Mouse (Mus musculus) cerebellum, adult 11 months (tissue): ENCODE measurements around the gene Ccl12.

Experiments
- DNase-seq: peaks from one replicate; pipeline ENCODE4 v3.0.0; 2022

Gene Ccl12

DNA sequence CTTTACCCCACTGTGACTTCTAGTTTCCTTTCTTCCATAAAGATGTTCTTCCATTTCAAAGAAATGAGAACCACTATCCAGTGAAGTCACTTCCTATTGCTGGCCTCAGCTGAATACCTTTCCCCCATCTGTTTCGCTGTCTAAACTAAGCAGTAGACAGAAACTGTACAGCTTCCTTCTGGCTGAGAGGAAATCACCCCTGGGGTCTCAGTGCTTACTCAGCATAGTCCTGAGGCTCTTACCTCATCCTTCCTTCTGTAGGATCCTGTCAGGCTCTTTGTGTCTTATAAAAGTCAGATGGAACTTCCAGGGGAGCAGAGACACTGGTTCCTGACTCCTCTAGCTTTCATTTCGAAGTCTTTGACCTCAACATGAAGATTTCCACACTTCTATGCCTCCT lies at the start of gene Ccl12:
Gene Ccl12 (plus strand): TSS at position 317 of the 400 bp plus-strand sequence.
- no peak for DNase-seq

DNA sequence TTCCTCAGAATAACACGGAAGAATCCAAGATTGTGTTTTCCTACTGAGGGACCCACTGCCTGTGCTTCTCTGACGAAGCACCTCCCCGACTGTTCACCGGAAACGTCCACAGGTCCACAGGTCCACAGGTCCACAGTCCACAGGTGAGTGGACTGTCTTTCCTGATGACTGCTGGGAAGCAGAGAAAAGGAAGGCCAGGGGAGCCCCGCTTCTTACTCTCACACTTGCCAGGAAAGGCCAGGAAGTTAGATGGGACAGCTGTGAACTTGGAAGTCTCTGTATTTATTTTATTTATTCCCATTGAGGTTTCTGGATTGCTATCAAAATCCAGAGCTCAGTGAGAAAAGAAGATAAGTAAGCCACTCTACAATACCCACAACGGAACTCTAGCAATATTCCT lies 47.8 kb upstream of the Ccl12 start:
- no peak for DNase-seq

GRCm38 (mm10) chr11:82057646-82058045 lies 44.0 kb upstream of the Ccl12 start, which contains the start of gene Ccl11:
Gene Ccl11, plus strand, starts transcription at chr11:82057823.
- no peak for DNase-seq

GRCm38 (mm10) chr11:82062226-82062625 lies 39.4 kb upstream of the Ccl12 start:
- no peak for DNase-seq

GRCm38 (mm10) chr11:82063454-82063853 lies 38.2 kb upstream of the Ccl12 start:
- no peak for DNase-seq

GRCm38 (mm10) chr11:82066953-82067571 lies 34.6 kb upstream of the Ccl12 start:
- DNase-seq: no peak

DNA sequence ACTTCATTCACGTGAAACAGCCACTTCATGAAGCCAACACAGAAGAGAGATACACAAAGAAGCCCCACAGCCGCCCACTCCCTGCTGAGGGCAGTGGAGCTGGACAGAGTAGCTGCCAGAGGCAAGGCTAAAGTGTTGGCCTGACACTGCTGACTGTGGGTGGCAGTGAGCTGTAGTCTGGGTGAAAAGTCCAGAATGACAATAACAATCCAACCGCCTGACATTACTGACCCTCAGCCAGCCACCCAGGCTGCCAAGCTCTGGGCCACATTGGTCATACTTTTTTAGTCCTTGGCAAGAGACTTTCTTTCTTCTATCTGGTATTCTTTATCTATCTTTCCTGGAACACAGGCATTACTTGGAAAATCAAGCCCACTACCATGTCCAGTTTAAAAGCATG lies 30.6 kb upstream of the Ccl12 start:
- DNase-seq: no peak

GRCm38 (mm10) chr11:82072374-82072773 lies 29.3 kb upstream of the Ccl12 start:
- no peak for DNase-seq

GRCm38 (mm10) chr11:82072984-82073383 lies 28.7 kb upstream of the Ccl12 start:
- no peak for DNase-seq

- no peak for DNase-seq
Measured at GRCm38 (mm10) chr11:82073686-82074085, 28.0 kb upstream of the Ccl12 start.

DNA sequence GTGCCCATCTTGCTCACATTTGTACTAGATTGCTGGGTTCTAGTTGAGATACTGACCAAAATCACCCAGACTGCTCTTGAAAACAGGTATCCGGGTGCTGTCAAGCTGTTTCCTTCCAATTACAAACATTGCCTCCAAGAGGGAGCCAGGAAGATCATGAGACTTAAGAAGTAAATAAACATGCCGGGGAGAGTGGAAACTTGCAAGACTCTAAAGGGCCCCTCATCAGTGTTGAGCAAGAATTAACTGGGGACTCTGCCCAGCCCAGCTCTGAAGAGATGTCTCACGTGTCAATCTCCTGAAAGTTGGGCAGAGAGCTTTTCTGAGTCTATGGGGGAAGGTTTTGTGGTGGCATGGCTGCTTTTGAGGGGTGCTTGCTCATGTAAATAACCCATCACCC lies 24.6 kb upstream of the Ccl12 start:
- no peak for DNase-seq

DNA sequence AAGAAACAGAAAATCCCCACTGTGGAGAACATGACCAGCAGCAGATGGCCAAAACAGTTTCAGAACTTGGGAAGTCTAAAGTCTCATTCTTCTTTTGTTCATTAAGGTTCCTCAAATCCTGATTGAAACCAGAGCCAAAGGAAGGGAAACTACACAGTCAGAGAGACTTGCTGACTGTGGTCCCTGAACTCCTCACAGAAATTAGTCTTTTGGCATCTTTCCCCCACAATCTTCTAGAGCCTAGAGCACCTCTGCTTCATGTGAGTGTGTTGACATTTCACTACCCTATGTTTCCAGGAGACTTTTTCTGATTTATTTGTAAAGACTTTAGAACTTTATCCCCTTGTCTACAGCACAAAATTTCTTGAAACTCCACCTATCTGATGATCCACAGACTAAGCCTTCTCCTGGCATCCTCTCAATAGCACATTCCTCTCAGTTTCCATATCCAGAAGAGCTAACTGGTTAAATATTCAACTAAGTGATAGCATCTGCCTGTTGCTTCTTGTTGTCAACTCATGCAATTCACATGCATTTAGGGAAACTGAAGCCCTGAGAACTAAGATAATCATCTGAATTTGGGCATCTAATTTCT lies 23.4 kb upstream of the Ccl12 start:
- no peak for DNase-seq

DNA sequence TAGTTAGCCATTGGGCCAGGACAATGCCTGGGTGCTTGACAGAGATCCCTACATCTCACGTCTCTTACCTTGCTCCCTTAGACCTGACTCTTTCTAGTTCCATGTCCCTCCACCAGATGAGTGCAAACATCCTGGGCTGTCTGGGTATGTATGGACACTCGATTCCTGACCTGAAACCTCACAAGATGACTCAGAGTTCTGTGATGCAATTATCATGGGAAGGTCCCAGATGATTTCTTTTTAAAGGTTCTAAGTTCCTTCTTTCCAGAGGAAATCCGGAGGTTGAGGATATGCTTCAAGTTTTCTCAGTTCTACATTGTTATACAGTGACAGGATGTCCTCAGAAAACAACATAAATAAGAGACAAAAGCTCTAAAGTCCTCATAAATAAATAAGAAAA lies 20.8 kb upstream of the Ccl12 start:
- DNase-seq: no peak

GRCm38 (mm10) chr11:82084360-82084759 lies 17.3 kb upstream of the Ccl12 start:
- DNase-seq: no peak

DNA sequence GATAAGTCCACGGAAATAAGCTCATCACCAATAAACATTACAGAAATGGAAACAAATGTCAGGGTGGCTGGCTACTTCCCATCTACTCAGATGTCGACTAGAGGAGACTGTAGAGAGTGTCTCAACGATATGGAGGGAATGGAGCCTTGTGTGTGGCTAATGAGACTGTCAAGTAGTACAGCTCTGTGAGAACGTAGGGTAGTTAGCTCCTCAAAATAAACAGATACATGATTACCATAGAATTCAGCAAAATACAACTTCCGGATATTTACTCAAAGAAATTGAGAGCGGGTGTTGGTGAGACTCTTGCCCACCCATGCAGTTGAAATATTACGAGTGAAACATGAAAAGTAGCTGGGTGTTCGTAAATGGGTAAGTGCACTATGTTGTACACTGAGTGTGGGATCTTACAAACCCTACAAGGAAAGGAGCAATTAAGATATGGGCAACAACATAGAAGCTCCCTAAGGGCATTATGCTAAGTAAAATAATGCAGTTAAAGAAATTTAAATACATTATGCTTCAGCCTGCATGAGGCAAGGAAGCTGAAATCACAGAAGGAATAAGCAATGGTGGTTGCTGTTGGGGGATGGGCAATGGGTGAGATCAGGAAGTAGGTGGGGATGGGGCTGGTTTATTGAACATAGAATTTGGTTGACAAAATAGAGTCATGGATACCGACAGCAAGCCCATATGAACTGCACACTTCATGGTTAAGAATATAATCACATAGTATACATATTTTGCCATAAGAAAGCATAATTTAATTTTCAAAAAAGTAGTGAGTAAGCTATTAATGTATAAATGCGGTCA lies 1.9 kb upstream of the Ccl12 start:
- DNase-seq: no peak

DNA sequence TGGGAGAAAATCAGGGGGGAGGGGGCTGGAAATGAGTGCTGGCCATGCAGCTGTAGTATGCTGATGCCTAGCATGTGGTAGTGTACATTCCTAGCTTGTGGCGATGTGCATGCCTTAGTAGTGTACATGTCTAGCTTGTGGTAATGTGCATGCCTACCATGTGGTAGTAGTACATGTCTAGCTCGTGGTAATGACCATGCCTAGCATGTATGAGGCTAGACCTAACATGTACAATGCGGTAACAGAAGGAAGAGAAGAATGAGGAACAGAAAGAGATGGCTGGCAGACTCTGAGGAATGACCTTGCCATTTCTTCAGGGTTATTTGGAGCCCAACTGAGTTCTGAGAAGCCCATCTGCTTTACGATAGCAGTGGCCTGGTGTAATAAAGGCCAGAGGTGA lies 558 bp upstream of the Ccl12 start:
- DNase-seq: no peak

- no peak for DNase-seq
Measured at GRCm38 (mm10) chr11:82109611-82110010, 8.0 kb downstream of the Ccl12 start.

GRCm38 (mm10) chr11:82110372-82111248 lies 9.0 kb downstream of the Ccl12 start:
- DNase-seq: no peak

- no peak for DNase-seq
Measured at GRCm38 (mm10) chr11:82114885-82115284, 13.2 kb downstream of the Ccl12 start, which contains the start of gene Ccl8. Gene Ccl8, plus strand, starts transcription at chr11:82115185.

- no peak for DNase-seq
Measured at GRCm38 (mm10) chr11:82116041-82116440, 14.4 kb downstream of the Ccl12 start.

DNA sequence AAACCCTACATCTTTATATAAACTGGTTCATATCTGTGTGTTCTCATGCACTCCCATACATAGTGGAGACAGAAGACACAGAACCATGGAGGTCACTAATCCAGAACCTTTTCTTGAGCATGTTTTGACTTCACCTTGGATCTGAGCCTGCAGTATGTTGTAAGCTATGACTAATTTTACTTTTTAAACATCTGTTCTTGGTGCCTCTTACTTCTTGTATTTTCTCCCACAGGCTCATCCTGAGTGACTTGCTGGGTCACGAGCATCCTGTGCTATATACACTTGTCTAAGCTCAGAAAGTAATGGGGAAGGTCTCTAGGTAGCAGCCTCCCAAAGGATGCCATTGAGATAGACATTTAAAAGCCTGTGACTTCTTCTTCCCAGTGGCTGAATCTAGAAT lies 31.3 kb downstream of the Ccl12 start:
- no peak for DNase-seq

- no peak for DNase-seq
Measured at GRCm38 (mm10) chr11:82136196-82136595, 34.6 kb downstream of the Ccl12 start.

DNA sequence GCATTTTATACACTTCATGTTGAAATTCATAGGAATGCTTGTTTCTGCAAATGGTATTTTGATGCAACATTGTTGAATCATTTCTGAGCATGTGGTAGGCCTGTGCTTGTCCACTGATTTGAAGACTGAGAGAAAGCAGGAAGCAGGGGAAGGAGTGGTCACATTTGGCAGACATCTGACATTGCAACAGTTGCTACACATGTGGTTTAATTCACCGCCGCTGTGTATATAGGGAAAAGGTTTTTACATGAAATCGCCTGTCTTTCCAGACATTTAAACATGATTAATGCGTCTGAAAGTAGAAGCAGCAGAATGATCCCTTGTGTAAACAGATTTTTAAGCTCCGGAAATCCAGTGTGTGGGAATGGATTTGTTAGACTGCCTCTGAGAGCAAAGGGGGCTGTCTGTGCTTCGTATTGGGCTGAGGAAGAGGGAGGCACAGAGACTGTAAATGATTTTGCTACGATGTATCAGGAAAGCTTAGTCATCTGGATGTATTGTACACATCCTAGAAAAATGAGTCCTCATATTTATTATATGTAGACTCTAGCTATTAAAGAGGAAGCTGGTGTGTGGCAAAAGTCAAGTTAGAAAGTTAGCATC lies 37.9 kb downstream of the Ccl12 start:
- DNase-seq: no peak
